ENCODE assay signal across 22 mouse cellular contexts in the genomic region with DNA sequence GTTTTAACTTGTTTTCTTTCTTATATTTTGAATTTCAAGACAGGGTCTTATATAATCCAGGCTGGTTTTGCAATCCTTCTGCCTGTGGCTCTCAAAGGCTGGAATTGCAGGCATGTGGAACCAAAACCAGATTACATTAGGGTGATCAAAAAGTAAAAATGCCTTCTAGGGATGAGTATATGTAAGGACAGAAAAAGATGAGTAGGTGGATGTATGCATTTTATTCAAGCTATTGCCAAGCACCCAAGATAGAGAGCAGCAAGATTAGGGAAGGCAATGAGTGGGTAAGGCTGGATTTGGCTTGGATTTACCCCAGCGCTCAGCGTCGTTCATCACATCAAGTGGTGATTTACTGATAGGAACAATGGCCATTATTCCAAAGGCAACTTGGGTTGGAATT.
DNase-seq lines count a peak whose midpoint lies in the region; ATAC-seq lines count a peak whose summit lies in the region.
"Had no signal": no experiment of that assay in that cellular context is flagged by ENCODE, and none has a peak within 500 bp of the region (broad histone marks: within the 10 kb centered on the region; RNA-seq: fewer than 3 reads in every experiment).

No protein-coding gene starts in this region.

- H3K9me3 ChIP-seq in midbrain, embryonic 11.5 days (ENCODE audit: control insufficient read depth, low read length): no peaks in the 10 kb centered on the region
- H3K9me3 ChIP-seq in midbrain, embryonic 13.5 days: no peaks in the 10 kb centered on the region
- H3K9me3 ChIP-seq: embryonic facial prominence, embryonic 10.5 days; embryonic facial prominence, embryonic 12.5 days; forebrain, embryonic 13.5 days; forebrain, embryonic 15.5 days; G1E had no signal

- H3K4me2 ChIP-seq in midbrain, embryonic 11.5 days: no peak overlapping the region
- H3K4me2 ChIP-seq in midbrain, embryonic 13.5 days (replicated peaks): no peak overlapping the region
- H3K4me2 ChIP-seq: embryonic facial prominence, embryonic 12.5 days; forebrain, embryonic 13.5 days; forebrain, embryonic 15.5 days had no signal

- DNase-seq in frontal cortex, postnatal 14 days (ENCODE audit: low spot score in 2 of 2): no peak
- peak; percentile 35 for DNase-seq in midbrain, embryonic 11.5 days (ENCODE audit: low spot score, missing footprints)
- no peak for DNase-seq in MN1 (ENCODE audit: low spot score)
- DNase-seq: adrenal gland, adult 2 months; adrenal gland, postnatal 10 days; adrenal gland, postnatal 25 days; B cell, adult 2 months; cerebellum, adult 11-12 months; cerebellum, adult 2 months; cerebellum, adult 9-10 months; cerebellum, postnatal 10 days; cerebellum, postnatal 25 days; forebrain, postnatal 0 days had no signal

- 81% methylated on average over 3 of the region's 3 CpGs for WGBS in midbrain, embryonic 11.5 days
- WGBS in midbrain, embryonic 13.5 days: 62% methylated on average over 3 of the region's 3 CpGs

- no peaks in the 10 kb centered on the region for H3K36me3 ChIP-seq in midbrain, embryonic 11.5 days (ENCODE audit: control insufficient read depth, insufficient read depth, low read length)
- no peaks in the 10 kb centered on the region for H3K36me3 ChIP-seq in midbrain, embryonic 13.5 days
- H3K36me3 ChIP-seq: embryonic facial prominence, embryonic 10.5 days; embryonic facial prominence, embryonic 12.5 days; forebrain, embryonic 15.5 days; G1E had no signal

- H3K4me3 ChIP-seq in midbrain, embryonic 11.5 days (ENCODE audit: low read depth, low read length): no peak overlapping the region
- H3K4me3 ChIP-seq in midbrain, embryonic 13.5 days (replicated peaks): no peak overlapping the region
- H3K4me3 ChIP-seq: embryonic facial prominence, embryonic 10.5 days; embryonic facial prominence, embryonic 12.5 days; forebrain, embryonic 13.5 days; forebrain, embryonic 15.5 days had no signal

- H3K27ac ChIP-seq in midbrain, embryonic 11.5 days (ENCODE audit: low read depth, low read length): no peak overlapping the region
- no peak overlapping the region for H3K27ac ChIP-seq in midbrain, embryonic 13.5 days
- H3K27ac ChIP-seq: embryonic facial prominence, embryonic 10.5 days; embryonic facial prominence, embryonic 12.5 days; forebrain, embryonic 13.5 days; forebrain, embryonic 15.5 days had no signal

- H3K27me3 ChIP-seq in midbrain, embryonic 11.5 days (ENCODE audit: control insufficient read depth, insufficient read depth, low read length): no peaks in the 10 kb centered on the region; the same call in 1 of the 2 replicates
- no peaks in the 10 kb centered on the region; the same call in 1 of the 2 replicates for H3K27me3 ChIP-seq in midbrain, embryonic 13.5 days
- H3K27me3 ChIP-seq: CH12.LX; embryonic facial prominence, embryonic 12.5 days; forebrain, embryonic 13.5 days; forebrain, embryonic 15.5 days had no signal

- H3K4me1 ChIP-seq in midbrain, embryonic 11.5 days (ENCODE audit: control insufficient read depth, insufficient read depth, low read length): no peaks in the 10 kb centered on the region
- H3K4me1 ChIP-seq in midbrain, embryonic 13.5 days (replicated peaks): no peaks in the 10 kb centered on the region
- H3K4me1 ChIP-seq: embryonic facial prominence, embryonic 10.5 days; embryonic facial prominence, embryonic 12.5 days; forebrain, embryonic 13.5 days; forebrain, embryonic 15.5 days had no signal

- no peak overlapping the region for H3K9ac ChIP-seq in midbrain, embryonic 11.5 days (ENCODE audit: low read length)
- H3K9ac ChIP-seq in midbrain, embryonic 13.5 days (replicated peaks): no peak overlapping the region
- H3K9ac ChIP-seq: embryonic facial prominence, embryonic 12.5 days; forebrain, embryonic 13.5 days; forebrain, embryonic 15.5 days; forebrain, postnatal 0 days had no signal

- ATAC-seq in frontal cortex, adult (ENCODE audit: low TSS enrichment): peak; percentile 90
- ATAC-seq in midbrain, embryonic 11.5 days (ENCODE audit: low FRiP score): no peak
- no peak for ATAC-seq in midbrain, embryonic 13.5 days
- ATAC-seq: CD4-positive, CD25-positive, alpha-beta regulatory T cell, adult 4 months; forebrain, postnatal 0 days had no signal
